Mouse (Mus musculus) layer of hippocampus, adult 2 months (tissue): ENCODE results near the gene Kif17. TPM values are rescaled to one million over a fixed set of nuclear protein-coding genes. Genes with fewer than 3 reads are reported as not detected.

Experiments used
- DNase-seq, 2 experiments: peaks; one replicate each; pipeline ENCODE4 v3.0.0; 2022; ENCODE audit warnings: low spot score in 2 of 2
- H3K27ac ChIP-seq: fragments of 200-600 bp; 2 replicates; pipeline ENCODE4 v1.8.1; 2022
- H3K4me3 ChIP-seq: fragments of 200-600 bp; 2 replicates; pipeline ENCODE4 v1.8.1; 2022; ENCODE audit warnings: mild to moderate bottlenecking
- CTCF ChIP-seq: fragments of 200-600 bp; conservative IDR thresholded peaks from 2 replicates; pipeline ENCODE4 v1.8.1; 2022; ENCODE audit warnings: antibody characterized with exemption, mild to moderate bottlenecking, moderate library complexity
- long read RNA-seq, 2 experiments: library from polyadenylated mRNA; stranded (forward); transcript quantifications; one replicate each; pipeline ENCODE4 v2.0.0; 2021; ENCODE audit warnings: borderline mapping rate in 2 of 2
- total RNA-seq, 2 experiments: library from RNA; stranded (reverse); gene quantifications; 2 replicates each; pipeline ENCODE4 v1.2.3; 2021

Kif17 gene
- 10 to 100 TPM; 22.0 to 22.3 TPM for total RNA-seq
- long read RNA-seq, experiment 1, partial matches to known transcripts: 7 of 38 reads
- long read RNA-seq, experiment 1, other reads (novel, unspliced or antisense): 31 of 38 reads
- long read RNA-seq, experiment 2, partial matches to known transcripts: 5 of 34 reads
- long read RNA-seq, experiment 2, other reads (novel, unspliced or antisense): 26 of 34 reads

DNA sequence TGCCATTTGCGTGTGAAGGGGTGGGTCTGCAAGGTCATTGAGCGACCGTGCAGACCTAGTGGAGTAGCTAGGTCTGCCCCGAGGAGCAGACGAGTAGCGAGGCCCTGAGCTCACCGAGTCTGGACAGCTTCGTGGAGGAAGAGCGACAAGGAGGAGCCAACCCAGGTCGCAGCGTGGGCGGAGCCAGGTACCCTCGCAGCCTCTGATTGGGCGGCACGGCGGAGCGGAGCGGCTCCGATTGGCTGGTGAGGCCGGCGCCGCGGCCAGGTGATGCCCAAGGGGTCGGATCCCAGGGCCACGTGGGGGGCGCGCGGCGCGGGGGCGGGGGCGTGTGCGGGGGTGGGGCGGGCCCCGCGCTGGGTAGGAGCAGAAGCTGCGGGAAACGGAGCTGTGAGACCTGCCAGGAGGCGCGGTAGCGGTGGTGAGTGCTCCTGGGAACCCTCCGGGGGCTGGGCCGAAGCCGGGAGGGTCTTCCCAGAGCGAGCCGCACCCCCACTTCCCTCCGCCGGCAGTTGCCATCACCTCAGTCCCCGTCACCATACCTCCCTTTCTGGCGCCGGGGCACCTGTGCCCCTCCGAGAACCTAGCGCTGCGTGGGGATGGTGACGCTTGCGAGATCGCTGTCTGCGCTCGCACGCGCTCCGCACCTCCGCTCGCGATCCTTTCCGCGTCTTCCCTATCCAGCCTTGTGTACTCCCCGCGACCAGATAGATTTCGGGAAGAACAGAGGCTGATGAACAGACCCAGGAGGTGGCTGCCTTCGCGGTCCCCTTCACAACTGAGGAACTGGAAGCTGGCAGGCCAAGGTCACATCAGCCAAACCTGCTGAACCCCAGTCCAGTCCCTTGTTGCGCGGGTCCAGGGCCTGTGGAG is at the start of gene Kif17, which contains the start of gene Sh2d5:
Gene Kif17 (plus strand): TSS at position 348 of the 873 bp plus-strand sequence.
Gene Sh2d5 (plus strand): TSS at position 316 of the 873 bp plus-strand sequence.
- H3K27ac ChIP-seq: peak within 1 kb of the TSS; percentile 93
- no peak for TF ChIP-seq CTCF
- DNase-seq: peak; percentile 89 to 90

DNA sequence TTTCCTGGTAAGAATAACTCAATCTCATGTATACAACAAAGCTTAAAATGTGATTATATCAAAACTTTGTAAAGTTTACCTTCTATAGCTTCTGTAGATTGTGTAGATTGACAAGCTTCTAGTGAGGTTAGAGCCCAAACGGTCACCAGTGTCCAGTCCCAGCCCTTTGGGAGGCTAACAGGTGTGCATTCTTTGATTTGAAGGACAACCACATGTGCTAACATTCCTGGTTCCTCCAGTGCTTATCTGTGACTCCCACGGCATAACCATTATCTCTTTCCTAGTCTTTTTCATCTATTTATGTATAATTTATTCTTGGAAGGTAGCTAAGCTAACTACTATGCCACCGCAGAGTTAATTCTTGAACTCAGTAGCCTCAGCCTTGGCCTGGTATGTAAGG is 49.5 kb upstream of the Kif17 start:
- H3K27ac ChIP-seq: no peak overlapping the region
- H3K4me3 ChIP-seq: no peak overlapping the region
- no peak for DNase-seq
- no peak for TF ChIP-seq CTCF

More for the DNA sequence above, at the start of gene Kif17, which contains the start of gene Sh2d5:
- H3K4me3 ChIP-seq: peak within 1 kb of the TSS; percentile 84

- no peak for DNase-seq
- H3K27ac ChIP-seq: no peak overlapping the region
Observed at GRCm38 (mm10) chr4:138201696-138202095, 48.5 kb upstream of the Kif17 start.

DNA sequence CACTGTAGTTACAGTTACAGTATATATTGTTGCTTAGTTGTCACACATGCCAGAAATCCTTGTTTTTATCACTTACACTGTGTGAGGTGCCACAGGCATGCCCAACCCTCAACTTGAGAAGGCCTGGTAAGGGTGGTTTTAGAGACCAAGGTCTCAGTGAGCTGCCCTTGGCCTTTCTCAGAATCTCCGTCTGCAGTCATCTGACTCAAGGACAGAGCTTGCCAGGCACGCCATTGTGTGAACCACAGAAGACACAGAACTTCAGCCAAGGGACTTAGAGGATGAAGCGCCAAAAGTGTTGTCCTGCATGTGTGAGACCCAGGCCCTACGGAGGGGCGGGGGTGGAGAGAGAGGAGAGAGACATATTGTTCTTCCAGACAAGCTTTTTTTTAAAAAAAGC is 40.1 kb upstream of the Kif17 start:
- Histone ChIP-seq H3K27ac (no peak overlapping the region), H3K4me3 (no peak overlapping the region)
- no peak for TF ChIP-seq CTCF
- no peak for DNase-seq

More at GRCm38 (mm10) chr4:138201696-138202095, 48.5 kb upstream of the Kif17 start:
- TF ChIP-seq CTCF: no peak
- H3K4me3 ChIP-seq: no peak overlapping the region

- H3K27ac ChIP-seq: no peak overlapping the region
- DNase-seq: no peak
- no peak overlapping the region for H3K4me3 ChIP-seq
- TF ChIP-seq CTCF: no peak
Observed at GRCm38 (mm10) chr4:138213861-138214260, 36.4 kb upstream of the Kif17 start.

- H3K4me3 ChIP-seq: peak overlapping the region; percentile 75
- peak overlapping the region; percentile 99 for H3K27ac ChIP-seq
- DNase-seq: peak in 1 of 2 experiments; percentile 24
- no peak for TF ChIP-seq CTCF
Observed at GRCm38 (mm10) chr4:138215671-138216199, 34.5 kb upstream of the Kif17 start.

DNA sequence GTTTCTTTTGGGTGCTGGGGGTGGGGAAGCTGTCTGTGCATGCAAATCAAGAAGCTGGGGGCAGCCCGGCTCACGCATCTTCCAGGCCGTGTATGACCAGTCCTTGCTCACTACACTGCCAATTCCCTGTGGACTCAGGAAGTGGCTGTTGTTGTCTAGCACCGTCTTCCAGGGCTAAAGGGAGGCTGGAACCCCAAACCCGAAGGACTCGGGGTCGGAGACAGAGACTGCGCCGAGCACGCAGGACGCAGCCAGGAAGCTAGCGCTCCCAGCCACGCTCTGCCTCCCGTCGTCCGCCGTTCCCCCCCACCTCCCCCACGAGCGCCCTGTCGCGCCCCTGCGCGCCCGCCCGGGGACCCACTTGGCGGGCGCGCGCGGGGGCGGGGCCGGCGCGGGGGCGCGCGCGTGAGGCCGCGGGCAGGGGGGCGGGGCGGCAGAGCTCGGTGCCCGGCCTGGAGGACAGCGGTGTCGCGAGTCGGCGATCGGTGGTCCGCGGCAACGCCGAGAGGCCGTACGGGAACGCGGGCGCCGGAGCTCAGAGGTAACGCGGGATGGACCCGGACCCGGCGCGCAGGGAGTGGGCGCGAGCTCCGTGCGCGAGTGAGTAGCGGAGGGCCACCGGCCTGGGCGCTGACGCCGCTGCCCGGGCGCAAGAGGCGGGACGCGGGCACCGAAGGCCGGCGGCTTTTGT is 33.9 kb upstream of the Kif17 start, which contains the start of gene Hp1bp3:
Gene Hp1bp3 (plus strand): TSS at position 97 of the 691 bp plus-strand sequence.
- peak; percentile 55 to 72 for DNase-seq
- no peak for TF ChIP-seq CTCF
- Histone ChIP-seq H3K4me3 (peak within 1 kb of the TSS; percentile 75), H3K27ac (peak within 1 kb of the TSS; percentile 99)

DNA sequence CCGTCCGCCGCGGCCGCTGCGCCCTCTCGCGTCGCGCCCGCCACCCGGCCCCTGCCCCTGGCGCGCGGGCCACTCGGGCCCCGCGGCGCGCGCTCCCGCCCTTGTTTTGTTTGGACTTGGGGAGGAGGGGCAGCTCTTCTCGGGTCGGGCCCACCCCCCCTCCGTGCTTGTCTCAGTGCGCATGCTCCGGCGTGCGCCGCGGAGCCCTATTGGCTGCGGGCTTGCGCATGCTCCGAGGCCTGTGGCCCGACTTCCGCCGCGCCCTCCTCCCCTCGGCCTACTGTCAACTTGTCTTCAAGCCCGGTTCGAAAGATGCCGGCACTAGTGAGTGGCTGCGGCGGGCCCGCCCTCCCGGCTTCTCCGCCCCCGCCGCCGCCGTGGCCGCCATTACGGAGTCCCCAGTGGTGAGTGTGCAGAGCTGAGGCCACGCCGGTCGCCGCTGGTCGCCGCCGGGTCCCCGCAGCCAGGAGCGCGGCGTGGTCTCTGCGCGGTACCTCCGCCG is 33.3 kb upstream of the Kif17 start:
- H3K27ac ChIP-seq: peak overlapping the region; percentile 99
- peak; percentile 97 to 98 for DNase-seq

GRCm38 (mm10) chr4:138217441-138217840 is 32.8 kb upstream of the Kif17 start:
- peak overlapping the region; percentile 96 for H3K27ac ChIP-seq
- peak overlapping the region; percentile 75 for H3K4me3 ChIP-seq
- DNase-seq: no peak
- no peak for TF ChIP-seq CTCF

More for the DNA sequence above, 33.3 kb upstream of the Kif17 start:
- TF ChIP-seq CTCF: no peak
- peak overlapping the region; percentile 75 for H3K4me3 ChIP-seq

GRCm38 (mm10) chr4:138217951-138218685 is 32.1 kb upstream of the Kif17 start:
- Histone ChIP-seq H3K4me3 (peak overlapping the region; percentile 75), H3K27ac (peak overlapping the region; percentile 96)
- no peak for TF ChIP-seq CTCF
- no peak for DNase-seq

- no peak overlapping the region for H3K27ac ChIP-seq
- TF ChIP-seq CTCF: no peak
- no peak overlapping the region for H3K4me3 ChIP-seq
- DNase-seq: no peak
Observed at GRCm38 (mm10) chr4:138219331-138219730, 30.9 kb upstream of the Kif17 start.

- Histone ChIP-seq H3K27ac (no peak overlapping the region), H3K4me3 (no peak overlapping the region)
- no peak for DNase-seq
- no peak for TF ChIP-seq CTCF
Observed at GRCm38 (mm10) chr4:138220761-138221160, 29.5 kb upstream of the Kif17 start.
